Mouse (Mus musculus) heart, embryonic 15.5 days (tissue): ENCODE measurements around the gene Rab38. TPM values are rescaled to one million over a fixed set of nuclear protein-coding genes. Genes with fewer than 3 reads are reported as not detected.

Source experiments
- ATAC-seq: fragments of 200-750 bp; cut with Nextera tagmentation; replicated peaks from 2 replicates; pipeline ENCODE4 v1.8.0; 2017; ENCODE audit warnings: low read depth, moderate TSS enrichment; ENCODE audit not compliant: insufficient number of reproducible peaks, insufficient read depth, low FRiP score
- H3K27ac ChIP-seq: fragments of 300-500 bp; sonication (generic); 2 replicates; pipeline ENCODE4 v1.5.1; 2015; ENCODE audit warnings: mild to moderate bottlenecking, inconsistent platforms
- H3K27me3 ChIP-seq: fragments of 300-500 bp; sonication (generic); 2 replicates; pipeline ENCODE4 v1.6.1; 2015; ENCODE audit warnings: inconsistent platforms
- H3K36me3 ChIP-seq: fragments of 300-500 bp; sonication (generic); 2 replicates; pipeline ENCODE4 v1.6.1; 2015; ENCODE audit warnings: mild to moderate bottlenecking, inconsistent platforms
- H3K4me1 ChIP-seq: fragments of 300-500 bp; sonication (generic); replicated peaks from 2 replicates; pipeline ENCODE4 v1.6.1; 2015; ENCODE audit warnings: inconsistent platforms
- H3K4me2 ChIP-seq: fragments of 300-500 bp; sonication (generic); 2 replicates; pipeline ENCODE4 v1.6.1; 2015; ENCODE audit warnings: inconsistent platforms, mild to moderate bottlenecking, moderate library complexity
- H3K4me3 ChIP-seq: fragments of 300-500 bp; sonication (generic); 2 replicates; pipeline ENCODE4 v1.5.1; 2015; ENCODE audit warnings: mild to moderate bottlenecking, inconsistent platforms
- H3K9ac ChIP-seq: fragments of 300-500 bp; sonication (generic); 2 replicates; pipeline ENCODE4 v1.6.1; 2015; ENCODE audit warnings: mild to moderate bottlenecking, inconsistent platforms
- H3K9me3 ChIP-seq: fragments of 300-500 bp; sonication (generic); replicated peaks from 2 replicates; pipeline ENCODE4 v1.6.1; 2016; ENCODE audit warnings: inconsistent platforms
- WGBS: fragments of 180-500 bp; shearing (Covaris S2); methylation state at CpG from one replicate; pipeline ENCODE4 v1.1.7; 2015; ENCODE audit warnings: mixed read lengths; 5-methylcytosine and 5-hydroxymethylcytosine counted together
- polyA plus RNA-seq: library from polyadenylated mRNA; unstranded; fragments of >200 nt; fragmentation: Nextera tagmentation; extraction: Ambion mirVana; gene quantifications from 2 replicates; pipeline ENCODE4 v1.2.1, GENCODE M21; 2015

The Rab38 gene
- polyA plus RNA-seq, 1 experiment from 2014 or later = 1.7 TPM

DNA sequence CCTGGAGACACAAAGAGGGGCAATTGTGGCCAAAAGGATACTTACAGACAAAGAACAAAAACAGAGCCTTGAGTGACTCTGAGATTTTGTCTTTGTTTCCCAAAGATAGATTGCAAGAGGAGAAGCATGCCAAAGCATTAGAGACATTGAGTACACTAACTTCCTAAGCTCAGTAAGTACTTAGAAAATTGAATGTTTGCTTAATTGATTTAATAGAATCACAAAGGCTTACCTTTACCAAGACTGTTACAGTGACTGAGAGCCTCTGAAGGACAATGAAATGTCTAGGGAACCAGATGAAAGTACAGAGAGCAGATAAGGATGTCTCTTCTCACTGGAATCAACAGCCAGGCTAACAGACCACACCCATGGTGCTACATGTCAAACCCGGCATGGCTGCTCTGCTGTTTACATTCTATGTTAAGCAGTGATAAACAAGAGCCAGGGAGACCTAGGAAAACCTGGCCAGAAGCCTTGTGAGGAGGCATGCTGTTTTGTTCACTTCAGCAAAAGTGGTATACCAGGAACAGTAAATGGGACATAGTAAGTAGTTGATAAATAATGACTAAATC, 97.1 kb downstream of the Rab38 start:
- no peak overlapping the region for H3K27ac ChIP-seq
- no peaks in the 10 kb centered on the region for H3K9me3 ChIP-seq
- H3K4me1 ChIP-seq = no peaks in the 10 kb centered on the region
- no peak overlapping the region for H3K4me2 ChIP-seq
- no peaks in the 10 kb centered on the region for H3K27me3 ChIP-seq
- no peak overlapping the region for H3K4me3 ChIP-seq
- ATAC-seq = no peak
- 0% methylated on average over 1 of the region's 1 CpGs for WGBS
- H3K36me3 ChIP-seq = no peaks in the 10 kb centered on the region
- no peak overlapping the region for H3K9ac ChIP-seq

DNA sequence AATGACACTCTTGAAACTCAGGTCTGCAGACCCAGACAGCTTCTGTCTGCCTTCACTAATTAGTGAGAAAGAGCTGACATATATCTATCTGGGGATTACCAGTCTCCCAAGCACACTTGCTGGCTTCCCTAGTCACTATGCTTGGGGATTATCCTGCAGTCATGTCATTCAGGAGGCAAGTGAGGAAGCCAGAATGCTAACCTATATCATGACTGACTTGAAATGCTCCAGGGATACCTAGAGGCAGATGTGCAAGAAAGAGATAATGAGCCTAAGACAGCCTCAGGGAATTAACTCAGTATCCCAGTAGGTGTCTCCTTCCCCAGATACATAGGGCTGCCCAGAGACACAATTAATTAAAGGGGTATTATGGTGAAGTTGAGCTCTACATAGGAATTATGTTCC, 106.1 kb downstream of the Rab38 start:
- no peak for ATAC-seq
- Histone ChIP-seq H3K27me3 (no peaks in the 10 kb centered on the region), H3K4me3 (no peak overlapping the region), H3K9me3 (no peaks in the 10 kb centered on the region), H3K4me1 (no peaks in the 10 kb centered on the region), H3K27ac (no peak overlapping the region), H3K36me3 (no peaks in the 10 kb centered on the region), H3K4me2 (no peak overlapping the region), H3K9ac (no peak overlapping the region)

DNA sequence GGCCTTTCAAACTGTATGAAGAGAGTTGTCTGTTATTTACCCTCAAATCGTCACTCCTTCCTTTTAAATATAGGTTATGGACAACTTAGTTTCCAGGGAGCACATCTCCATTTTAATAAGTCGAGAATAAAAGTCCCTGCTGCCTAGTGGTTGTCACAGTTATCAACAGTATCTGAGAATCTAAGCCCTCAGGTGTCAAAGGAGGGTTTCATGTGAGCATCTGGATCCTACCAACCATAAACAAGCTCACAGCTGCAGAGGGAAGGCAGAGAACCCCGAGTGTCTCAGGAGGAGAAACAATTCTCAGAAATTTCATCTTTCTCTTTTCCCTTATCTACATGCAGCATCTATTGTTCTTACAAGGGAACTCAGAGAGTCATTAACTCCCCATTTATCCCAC, 106.7 kb downstream of the Rab38 start:
- Histone ChIP-seq H3K4me2 (no peak overlapping the region), H3K27ac (no peak overlapping the region), H3K27me3 (no peaks in the 10 kb centered on the region), H3K9me3 (no peaks in the 10 kb centered on the region), H3K36me3 (no peaks in the 10 kb centered on the region), H3K9ac (no peak overlapping the region), H3K4me3 (no peak overlapping the region), H3K4me1 (no peaks in the 10 kb centered on the region)
- 62% methylated on average over 3 of the region's 3 CpGs for WGBS
- ATAC-seq = no peak

Other genes with a start within 250 kb of the Rab38 start
- 35.6 and 50.5 TPM in 2 replicates for gene Ctsc, start 152.2 kb upstream of the Rab38 start, polyA plus RNA-seq